Mouse (Mus musculus) erythroblast, embryonic 14.5 days (primary cell): ENCODE results near the gene Inpp5e. TPM values are rescaled to one million over a fixed set of nuclear protein-coding genes. Genes with fewer than 3 reads are reported as not detected.

Experiments
- H3K27me3 ChIP-seq: 2 replicates; pipeline ENCODE4 v1.6.1; 2012; ENCODE audit warnings: inconsistent platforms; ENCODE audit not compliant: control insufficient read depth
- H3K36me3 ChIP-seq: 2 replicates; pipeline ENCODE4 v1.6.1; 2012; ENCODE audit warnings: mild to moderate bottlenecking, inconsistent platforms; ENCODE audit not compliant: control insufficient read depth
- H3K4me1 ChIP-seq: 2 replicates; pipeline ENCODE4 v1.6.1; 2012; ENCODE audit warnings: inconsistent platforms; ENCODE audit not compliant: control insufficient read depth
- H3K4me3 ChIP-seq: replicated peaks from 2 replicates; pipeline ENCODE3; 2012; ENCODE audit warnings: moderate library complexity, mild to moderate bottlenecking, inconsistent platforms
- H3K9me3 ChIP-seq: 2 replicates; pipeline ENCODE4 v1.6.1; 2012; ENCODE audit warnings: low read length, inconsistent platforms, mixed read lengths; ENCODE audit not compliant: control insufficient read depth
- GATA1 ChIP-seq: IDR thresholded peaks from 2 replicates; pipeline ENCODE4 v1.6.1; 2012; ENCODE audit warnings: low read length, inconsistent platforms, mixed read lengths
- TAL1 ChIP-seq: IDR thresholded peaks from 3 replicates; pipeline ENCODE4 v1.6.1; 2012; ENCODE audit warnings: low read length, inconsistent platforms, mixed read lengths
- polyA plus RNA-seq: library from polyadenylated mRNA; stranded (reverse); fragments of >175 nt; gene quantifications from 2 replicates; pipeline ENCODE4 v1.2.3, GENCODE M21; 2012

The Inpp5e gene
- polyA plus RNA-seq, 1 experiment, result 0.98 TPM

DNA sequence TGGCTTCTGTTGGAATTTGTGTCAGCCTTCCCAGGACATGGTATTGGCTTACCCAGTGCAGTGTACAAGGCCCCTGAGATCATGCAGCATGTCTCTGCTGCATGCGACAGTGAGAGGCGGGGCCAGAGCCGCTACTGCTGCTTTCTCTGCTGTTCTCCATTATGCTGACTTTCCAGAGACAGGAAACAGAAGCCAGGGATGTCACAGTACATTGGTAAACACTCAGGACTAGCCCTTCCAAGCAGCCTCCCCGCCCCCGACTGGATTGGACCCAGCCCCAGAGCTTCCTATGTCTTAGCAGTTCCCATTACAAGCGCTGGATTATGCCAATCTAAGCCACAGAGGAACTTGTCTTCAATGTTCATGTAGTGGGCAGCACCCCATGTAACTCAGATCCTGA, 60.8 kb downstream of the Inpp5e start:
- no peaks in the 10 kb centered on the region for H3K27me3 ChIP-seq
- TF ChIP-seq TAL1 (no peak), GATA1 (no peak)
- H3K36me3 ChIP-seq, result peaks cover 22% of the 10 kb centered on the region
- peaks cover 30% of the 10 kb centered on the region for H3K4me1 ChIP-seq
- H3K4me3 ChIP-seq, result no peak overlapping the region
- H3K9me3 ChIP-seq, result no peaks in the 10 kb centered on the region

Other genes with a start within 250 kb of the Inpp5e start
- not detected in 2 replicates for gene Lhx3, start 200.9 kb downstream of the Inpp5e start, polyA plus RNA-seq
- gene Qsox2, start 171.7 kb downstream of the Inpp5e start, polyA plus RNA-seq, result 0.36 and 0.45 TPM in 2 replicates
- gene Ccdc187, start 114.6 kb downstream of the Inpp5e start, polyA plus RNA-seq, result under 0.01 TPM in 2 replicates
- gene Gpsm1, start 93.7 kb downstream of the Inpp5e start, polyA plus RNA-seq, result 0.03 and 0.12 TPM in 2 replicates
- gene Dnlz, start 57.1 kb downstream of the Inpp5e start, polyA plus RNA-seq, result 1.4 TPM in 2 replicates
- 0.20 and 0.22 TPM in 2 replicates for gene Card9, start 48.3 kb downstream of the Inpp5e start, polyA plus RNA-seq
- 1.6 and 2.3 TPM in 2 replicates for gene Snapc4, start 28.6 kb downstream of the Inpp5e start, polyA plus RNA-seq
- gene Entr1, start 19.9 kb downstream of the Inpp5e start, polyA plus RNA-seq, result 4.4 and 5.4 TPM in 2 replicates
- gene Pmpca, start 19.9 kb downstream of the Inpp5e start, polyA plus RNA-seq, result 12.5 and 18.3 TPM in 2 replicates
- gene Sec16a, start 36.0 kb upstream of the Inpp5e start, polyA plus RNA-seq, result 0.67 and 1.1 TPM in 2 replicates
- gene Notch1, start 107.5 kb upstream of the Inpp5e start, polyA plus RNA-seq, result 0.07 and 0.41 TPM in 2 replicates
- gene Egfl7, start 170.8 kb upstream of the Inpp5e start, polyA plus RNA-seq, result 3.2 and 3.6 TPM in 2 replicates
- gene Gm20532, start 177.4 kb upstream of the Inpp5e start, polyA plus RNA-seq, result not detected in 2 replicates
- gene Agpat2, start 195.2 kb upstream of the Inpp5e start, polyA plus RNA-seq, result 0.02 and 0.31 TPM in 2 replicates
- not detected in 2 replicates for gene Fam69b, start 219.3 kb upstream of the Inpp5e start, polyA plus RNA-seq